Mouse (Mus musculus): Measurements from ENCODE around the gene Anks1b. TPM values are rescaled to one million over a fixed set of nuclear protein-coding genes. Genes with fewer than 3 reads are reported as not detected.

Anks1b gene
- polyA plus RNA-seq, 1 experiment from 2014 or later = 1.5 TPM

- Histone ChIP-seq H3K4me2 (replicated peaks; ENCODE audit: low read depth, low read length) (no peak overlapping the region), H3K4me1 (ENCODE audit: control insufficient read depth, insufficient read depth, low read length) (no peaks in the 10 kb centered on the region), H3K27me3 (ENCODE audit: control insufficient read depth, insufficient read depth, low read length) (no peaks in the 10 kb centered on the region), H3K9me3 (ENCODE audit: control insufficient read depth, low read depth, low read length) (no peaks in the 10 kb centered on the region), H3K27ac (ENCODE audit: low read length) (no peak overlapping the region), H3K36me3 (ENCODE audit: control insufficient read depth, insufficient read depth, low read length) (no peaks in the 10 kb centered on the region), H3K4me3 (ENCODE audit: low read depth, low read length) (no peak overlapping the region), H3K9ac (replicated peaks; ENCODE audit: low read depth, low read length) (no peak overlapping the region)
- 81% methylated on average over 8 of the region's 8 CpGs for WGBS
- no peak for ATAC-seq (ENCODE audit: insufficient number of reproducible peaks, insufficient read depth, low FRiP score, low read depth)
Measured at GRCm38 (mm10) chr10:90808616-90809310, 935.5 kb downstream of the Anks1b start.

GRCm38 (mm10) chr10:90809911-90810590 lies 936.7 kb downstream of the Anks1b start:
- Histone ChIP-seq H3K36me3 (ENCODE audit: control insufficient read depth, insufficient read depth, low read length) (no peaks in the 10 kb centered on the region), H3K27me3 (ENCODE audit: control insufficient read depth, insufficient read depth, low read length) (no peaks in the 10 kb centered on the region), H3K4me3 (ENCODE audit: low read depth, low read length) (no peak overlapping the region), H3K4me2 (replicated peaks; ENCODE audit: low read depth, low read length) (no peak overlapping the region), H3K9me3 (ENCODE audit: control insufficient read depth, low read depth, low read length) (no peaks in the 10 kb centered on the region), H3K9ac (replicated peaks; ENCODE audit: low read depth, low read length) (no peak overlapping the region), H3K27ac (ENCODE audit: low read length) (no peak overlapping the region), H3K4me1 (ENCODE audit: control insufficient read depth, insufficient read depth, low read length) (no peaks in the 10 kb centered on the region)
- WGBS = 33% methylated on average over 8 of the region's 8 CpGs
- ATAC-seq (ENCODE audit: insufficient number of reproducible peaks, insufficient read depth, low FRiP score, low read depth) = no peak

- H3K36me3 ChIP-seq (ENCODE audit: control insufficient read depth, insufficient read depth, low read length) = no peaks in the 10 kb centered on the region
- H3K9me3 ChIP-seq (ENCODE audit: control insufficient read depth, low read depth, low read length) = no peaks in the 10 kb centered on the region
- no peak for ATAC-seq (ENCODE audit: insufficient number of reproducible peaks, insufficient read depth, low FRiP score, low read depth)
- no peak overlapping the region for H3K4me3 ChIP-seq (ENCODE audit: low read depth, low read length)
- no peak overlapping the region for H3K4me2 ChIP-seq (replicated peaks; ENCODE audit: low read depth, low read length)
- no peak overlapping the region for H3K9ac ChIP-seq (replicated peaks; ENCODE audit: low read depth, low read length)
- H3K27ac ChIP-seq (ENCODE audit: low read length) = no peak overlapping the region
- H3K27me3 ChIP-seq (ENCODE audit: control insufficient read depth, insufficient read depth, low read length) = no peaks in the 10 kb centered on the region
- WGBS = 74% methylated on average over 4 of the region's 4 CpGs
- no peaks in the 10 kb centered on the region for H3K4me1 ChIP-seq (ENCODE audit: control insufficient read depth, insufficient read depth, low read length)
Measured at GRCm38 (mm10) chr10:90811446-90811845, 938.1 kb downstream of the Anks1b start.

GRCm38 (mm10) chr10:90813326-90813725 lies 940.0 kb downstream of the Anks1b start:
- WGBS = 88% methylated on average over 5 of the region's 5 CpGs
- Histone ChIP-seq H3K4me3 (ENCODE audit: low read depth, low read length) (no peak overlapping the region), H3K27ac (ENCODE audit: low read length) (no peak overlapping the region), H3K9ac (replicated peaks; ENCODE audit: low read depth, low read length) (no peak overlapping the region), H3K27me3 (ENCODE audit: control insufficient read depth, insufficient read depth, low read length) (no peaks in the 10 kb centered on the region), H3K4me2 (replicated peaks; ENCODE audit: low read depth, low read length) (no peak overlapping the region), H3K4me1 (ENCODE audit: control insufficient read depth, insufficient read depth, low read length) (no peaks in the 10 kb centered on the region), H3K9me3 (ENCODE audit: control insufficient read depth, low read depth, low read length) (no peaks in the 10 kb centered on the region), H3K36me3 (ENCODE audit: control insufficient read depth, insufficient read depth, low read length) (no peaks in the 10 kb centered on the region)
- ATAC-seq (ENCODE audit: insufficient number of reproducible peaks, insufficient read depth, low FRiP score, low read depth) = no peak

- H3K27ac ChIP-seq (ENCODE audit: low read length) = no peak overlapping the region
- H3K4me3 ChIP-seq (ENCODE audit: low read depth, low read length) = no peak overlapping the region
- no peak for ATAC-seq (ENCODE audit: insufficient number of reproducible peaks, insufficient read depth, low FRiP score, low read depth)
- 79% methylated on average over 6 of the region's 6 CpGs for WGBS
- no peak overlapping the region for H3K9ac ChIP-seq (replicated peaks; ENCODE audit: low read depth, low read length)
- no peaks in the 10 kb centered on the region for H3K9me3 ChIP-seq (ENCODE audit: control insufficient read depth, low read depth, low read length)
- H3K36me3 ChIP-seq (ENCODE audit: control insufficient read depth, insufficient read depth, low read length) = no peaks in the 10 kb centered on the region
- H3K4me1 ChIP-seq (ENCODE audit: control insufficient read depth, insufficient read depth, low read length) = no peaks in the 10 kb centered on the region
- H3K27me3 ChIP-seq (ENCODE audit: control insufficient read depth, insufficient read depth, low read length) = no peaks in the 10 kb centered on the region
- H3K4me2 ChIP-seq (replicated peaks; ENCODE audit: low read depth, low read length) = no peak overlapping the region
Measured at GRCm38 (mm10) chr10:90814412-90814811, 941.1 kb downstream of the Anks1b start.

GRCm38 (mm10) chr10:90818246-90818937 lies 945.1 kb downstream of the Anks1b start:
- Histone ChIP-seq H3K36me3 (ENCODE audit: control insufficient read depth, insufficient read depth, low read length) (no peaks in the 10 kb centered on the region), H3K9ac (replicated peaks; ENCODE audit: low read depth, low read length) (no peak overlapping the region), H3K9me3 (ENCODE audit: control insufficient read depth, low read depth, low read length) (no peaks in the 10 kb centered on the region), H3K27ac (ENCODE audit: low read length) (no peak overlapping the region), H3K4me1 (ENCODE audit: control insufficient read depth, insufficient read depth, low read length) (no peaks in the 10 kb centered on the region), H3K27me3 (ENCODE audit: control insufficient read depth, insufficient read depth, low read length) (no peaks in the 10 kb centered on the region), H3K4me3 (ENCODE audit: low read depth, low read length) (no peak overlapping the region), H3K4me2 (replicated peaks; ENCODE audit: low read depth, low read length) (no peak overlapping the region)
- WGBS = 45% methylated on average over 10 of the region's 10 CpGs
- ATAC-seq (ENCODE audit: insufficient number of reproducible peaks, insufficient read depth, low FRiP score, low read depth) = no peak

- no peaks in the 10 kb centered on the region for H3K36me3 ChIP-seq (ENCODE audit: control insufficient read depth, insufficient read depth, low read length)
- no peak overlapping the region for H3K4me3 ChIP-seq (ENCODE audit: low read depth, low read length)
- no peak for ATAC-seq (ENCODE audit: insufficient number of reproducible peaks, insufficient read depth, low FRiP score, low read depth)
- peaks cover 13% of the 10 kb centered on the region for H3K27me3 ChIP-seq (ENCODE audit: control insufficient read depth, insufficient read depth, low read length)
- no peak overlapping the region for H3K27ac ChIP-seq (ENCODE audit: low read length)
- no peaks in the 10 kb centered on the region for H3K9me3 ChIP-seq (ENCODE audit: control insufficient read depth, low read depth, low read length)
- 11% methylated on average over 4 of the region's 4 CpGs for WGBS
- H3K4me1 ChIP-seq (ENCODE audit: control insufficient read depth, insufficient read depth, low read length) = no peaks in the 10 kb centered on the region
- no peak overlapping the region for H3K4me2 ChIP-seq (replicated peaks; ENCODE audit: low read depth, low read length)
- H3K9ac ChIP-seq (replicated peaks; ENCODE audit: low read depth, low read length) = no peak overlapping the region
Measured at GRCm38 (mm10) chr10:90823438-90823837, 950.1 kb downstream of the Anks1b start.

GRCm38 (mm10) chr10:90824692-90825091 lies 951.4 kb downstream of the Anks1b start:
- Histone ChIP-seq H3K4me3 (ENCODE audit: low read depth, low read length) (no peak overlapping the region), H3K9ac (replicated peaks; ENCODE audit: low read depth, low read length) (no peak overlapping the region), H3K9me3 (ENCODE audit: control insufficient read depth, low read depth, low read length) (no peaks in the 10 kb centered on the region), H3K36me3 (ENCODE audit: control insufficient read depth, insufficient read depth, low read length) (no peaks in the 10 kb centered on the region), H3K4me1 (ENCODE audit: control insufficient read depth, insufficient read depth, low read length) (no peaks in the 10 kb centered on the region), H3K4me2 (replicated peaks; ENCODE audit: low read depth, low read length) (no peak overlapping the region), H3K27me3 (ENCODE audit: control insufficient read depth, insufficient read depth, low read length) (peaks cover 25% of the 10 kb centered on the region), H3K27ac (ENCODE audit: low read length) (no peak overlapping the region)
- 69% methylated on average over 2 of the region's 2 CpGs for WGBS
- no peak for ATAC-seq (ENCODE audit: insufficient number of reproducible peaks, insufficient read depth, low FRiP score, low read depth)

Data from stomach, embryonic 14.5 days (tissue).